Mouse (Mus musculus): Measurements from ENCODE around the gene Hunk. TPM values are rescaled to one million over a fixed set of nuclear protein-coding genes. Genes with fewer than 3 reads are reported as not detected.

Hunk gene
- polyA plus RNA-seq, 1 experiment, result 19.4 TPM

GRCm38 (mm10) chr16:90481612-90482011 lies 95.8 kb downstream of the Hunk start:
- TF ChIP-seq POLR2A (IDR thresholded peaks at IDR 0.05; ENCODE audit: borderline replicate concordance, extremely low read depth, insufficient read depth, insufficient read length, poor library complexity, severe bottlenecking), result no peak
- no peak for TF ChIP-seq CTCF (IDR thresholded peaks at IDR 0.05; ENCODE audit: borderline replicate concordance, extremely low read depth, insufficient read depth, insufficient read length)
- no peak for DNase-seq (ENCODE audit: low read depth)

GRCm38 (mm10) chr16:90483341-90483740 lies 97.5 kb downstream of the Hunk start:
- no peak for DNase-seq (ENCODE audit: low read depth)
- TF ChIP-seq CTCF (IDR thresholded peaks at IDR 0.05; ENCODE audit: borderline replicate concordance, extremely low read depth, insufficient read depth, insufficient read length) (no peak), POLR2A (IDR thresholded peaks at IDR 0.05; ENCODE audit: borderline replicate concordance, extremely low read depth, insufficient read depth, insufficient read length, poor library complexity, severe bottlenecking) (no peak)

GRCm38 (mm10) chr16:90485125-90485524 lies 99.3 kb downstream of the Hunk start:
- DNase-seq (ENCODE audit: low read depth), result peak; percentile 56
- TF ChIP-seq CTCF (IDR thresholded peaks at IDR 0.05; ENCODE audit: borderline replicate concordance, extremely low read depth, insufficient read depth, insufficient read length) (no peak), POLR2A (IDR thresholded peaks at IDR 0.05; ENCODE audit: borderline replicate concordance, extremely low read depth, insufficient read depth, insufficient read length, poor library complexity, severe bottlenecking) (no peak)

- no peak for TF ChIP-seq POLR2A (IDR thresholded peaks at IDR 0.05; ENCODE audit: borderline replicate concordance, extremely low read depth, insufficient read depth, insufficient read length, poor library complexity, severe bottlenecking)
- TF ChIP-seq CTCF (IDR thresholded peaks at IDR 0.05; ENCODE audit: borderline replicate concordance, extremely low read depth, insufficient read depth, insufficient read length), result no peak
These were observed 99.8 kb downstream of the Hunk start for GRCm38 (mm10) chr16:90485599-90485998.

GRCm38 (mm10) chr16:90490066-90490465 lies 104.3 kb downstream of the Hunk start:
- TF ChIP-seq POLR2A (IDR thresholded peaks at IDR 0.05; ENCODE audit: borderline replicate concordance, extremely low read depth, insufficient read depth, insufficient read length, poor library complexity, severe bottlenecking), result no peak
- no peak for TF ChIP-seq CTCF (IDR thresholded peaks at IDR 0.05; ENCODE audit: borderline replicate concordance, extremely low read depth, insufficient read depth, insufficient read length)
- no peak for DNase-seq (ENCODE audit: low read depth)

More at GRCm38 (mm10) chr16:90485599-90485998, 99.8 kb downstream of the Hunk start:
- DNase-seq (ENCODE audit: low read depth), result no peak

- TF ChIP-seq CTCF (IDR thresholded peaks at IDR 0.05; ENCODE audit: borderline replicate concordance, extremely low read depth, insufficient read depth, insufficient read length) (no peak), POLR2A (IDR thresholded peaks at IDR 0.05; ENCODE audit: borderline replicate concordance, extremely low read depth, insufficient read depth, insufficient read length, poor library complexity, severe bottlenecking) (no peak)
- DNase-seq (ENCODE audit: low read depth), result peak; percentile 91
These were observed 106.2 kb downstream of the Hunk start for GRCm38 (mm10) chr16:90491898-90492499.

- DNase-seq (ENCODE audit: low read depth), result no peak
- no peak for TF ChIP-seq CTCF (IDR thresholded peaks at IDR 0.05; ENCODE audit: borderline replicate concordance, extremely low read depth, insufficient read depth, insufficient read length)
- no peak for TF ChIP-seq POLR2A (IDR thresholded peaks at IDR 0.05; ENCODE audit: borderline replicate concordance, extremely low read depth, insufficient read depth, insufficient read length, poor library complexity, severe bottlenecking)
These were observed 111.1 kb downstream of the Hunk start for GRCm38 (mm10) chr16:90496930-90497329.

GRCm38 (mm10) chr16:90497749-90498464 lies 112.1 kb downstream of the Hunk start:
- DNase-seq (ENCODE audit: low read depth), result peak; percentile 55
- TF ChIP-seq POLR2A (IDR thresholded peaks at IDR 0.05; ENCODE audit: borderline replicate concordance, extremely low read depth, insufficient read depth, insufficient read length, poor library complexity, severe bottlenecking) (no peak), CTCF (IDR thresholded peaks at IDR 0.05; ENCODE audit: borderline replicate concordance, extremely low read depth, insufficient read depth, insufficient read length) (no peak)

- DNase-seq (ENCODE audit: low read depth), result peak; percentile 54
- no peak for TF ChIP-seq CTCF (IDR thresholded peaks at IDR 0.05; ENCODE audit: borderline replicate concordance, extremely low read depth, insufficient read depth, insufficient read length)
- no peak for TF ChIP-seq POLR2A (IDR thresholded peaks at IDR 0.05; ENCODE audit: borderline replicate concordance, extremely low read depth, insufficient read depth, insufficient read length, poor library complexity, severe bottlenecking)
These were observed 115.0 kb downstream of the Hunk start for GRCm38 (mm10) chr16:90500809-90501208.

- TF ChIP-seq POLR2A (IDR thresholded peaks at IDR 0.05; ENCODE audit: borderline replicate concordance, extremely low read depth, insufficient read depth, insufficient read length, poor library complexity, severe bottlenecking) (no peak), CTCF (IDR thresholded peaks at IDR 0.05; ENCODE audit: borderline replicate concordance, extremely low read depth, insufficient read depth, insufficient read length) (no peak)
- no peak for DNase-seq (ENCODE audit: low read depth)
These were observed 119.4 kb downstream of the Hunk start for GRCm38 (mm10) chr16:90505252-90505651.

GRCm38 (mm10) chr16:90505680-90506079 lies 119.9 kb downstream of the Hunk start:
- DNase-seq (ENCODE audit: low read depth), result no peak
- no peak for TF ChIP-seq POLR2A (IDR thresholded peaks at IDR 0.05; ENCODE audit: borderline replicate concordance, extremely low read depth, insufficient read depth, insufficient read length, poor library complexity, severe bottlenecking)
- TF ChIP-seq CTCF (IDR thresholded peaks at IDR 0.05; ENCODE audit: borderline replicate concordance, extremely low read depth, insufficient read depth, insufficient read length), result no peak

All from brain, embryonic 14.5 days (tissue).